Mouse (Mus musculus) midbrain, postnatal 0 days (tissue): ENCODE measurements around the gene Ift140. TPM values are rescaled to one million over a fixed set of nuclear protein-coding genes. Genes with fewer than 3 reads are reported as not detected.

Experiments
- ATAC-seq: fragments of 200-750 bp; cut with Nextera tagmentation; 2 replicates; pipeline ENCODE4 v1.8.0; 2017; ENCODE audit warnings: moderate number of reproducible peaks, mild to moderate bottlenecking, moderate TSS enrichment, moderate library complexity; ENCODE audit not compliant: low FRiP score
- DNase-seq: peaks from one replicate; pipeline ENCODE4 v3.0.0-alpha.2; 2015; ENCODE audit warnings: low spot score
- H3K27ac ChIP-seq: fragments of 300-500 bp; sonication (generic); 2 replicates; pipeline ENCODE4 v1.5.1; 2014; ENCODE audit warnings: low read depth, mild to moderate bottlenecking, low read length, mixed read lengths
- H3K27me3 ChIP-seq: fragments of 300-500 bp; sonication (generic); 2 replicates; pipeline ENCODE4 v1.6.1; 2014; ENCODE audit warnings: low read length, control low read depth, mixed read lengths; ENCODE audit not compliant: insufficient read depth
- H3K36me3 ChIP-seq: fragments of 300-500 bp; sonication (generic); 2 replicates; pipeline ENCODE4 v1.6.1; 2014; ENCODE audit warnings: low read length, control low read depth, mixed read lengths; ENCODE audit not compliant: insufficient read depth
- H3K4me1 ChIP-seq: fragments of 300-500 bp; sonication (generic); 2 replicates; pipeline ENCODE4 v1.6.1; 2014; ENCODE audit warnings: mild to moderate bottlenecking, control low read depth, antibody characterized with exemption, low read length, mixed read lengths; ENCODE audit not compliant: insufficient read depth
- H3K4me2 ChIP-seq: fragments of 300-500 bp; sonication (generic); 2 replicates; pipeline ENCODE4 v1.6.1; 2014; ENCODE audit warnings: low read depth, mild to moderate bottlenecking, low read length, mixed read lengths; ENCODE audit not compliant: poor library complexity, severe bottlenecking
- H3K4me3 ChIP-seq: fragments of 300-500 bp; sonication (generic); 2 replicates; pipeline ENCODE4 v1.5.1; 2014; ENCODE audit warnings: low read depth, mild to moderate bottlenecking, low read length, moderate library complexity
- H3K9ac ChIP-seq: fragments of 300-500 bp; sonication (generic); replicated peaks from 2 replicates; pipeline ENCODE4 v1.6.1; 2014; ENCODE audit warnings: mild to moderate bottlenecking, low read length, moderate library complexity, mixed read lengths; ENCODE audit not compliant: poor library complexity, severe bottlenecking
- H3K9me3 ChIP-seq: fragments of 300-500 bp; sonication (generic); 2 replicates; pipeline ENCODE4 v1.6.1; 2016; ENCODE audit warnings: low read length, control low read depth
- CTCF ChIP-seq: IDR thresholded peaks from 2 replicates; pipeline ENCODE4 v1.5.1; 2016; ENCODE audit warnings: antibody characterized with exemption, mild to moderate bottlenecking
- WGBS: fragments of 180-500 bp; shearing (Covaris S2); extraction: QIAGEN DNeasy Blood & Tissue Kit; methylation state at CpG from one replicate; pipeline ENCODE4 v1.1.7; 2014; 5-methylcytosine and 5-hydroxymethylcytosine counted together
- polyA plus RNA-seq: library from polyadenylated mRNA; unstranded; fragments of >200 nt; fragmentation: Nextera tagmentation; extraction: Ambion mirVana; gene quantifications from 2 replicates; pipeline ENCODE4 v1.2.1, GENCODE M21; 2015
- total RNA-seq: library from RNA; depleted of rRNA; stranded (reverse); fragments of >200 nt; gene quantifications from 2 replicates; pipeline ENCODE4 v1.2.3, GENCODE M21; 2014; rRNA removed

Gene Ift140
- total RNA-seq = 22.7 and 39.8 TPM in 2 replicates
- 13.5 and 14.4 TPM in 2 replicates for polyA plus RNA-seq

DNA sequence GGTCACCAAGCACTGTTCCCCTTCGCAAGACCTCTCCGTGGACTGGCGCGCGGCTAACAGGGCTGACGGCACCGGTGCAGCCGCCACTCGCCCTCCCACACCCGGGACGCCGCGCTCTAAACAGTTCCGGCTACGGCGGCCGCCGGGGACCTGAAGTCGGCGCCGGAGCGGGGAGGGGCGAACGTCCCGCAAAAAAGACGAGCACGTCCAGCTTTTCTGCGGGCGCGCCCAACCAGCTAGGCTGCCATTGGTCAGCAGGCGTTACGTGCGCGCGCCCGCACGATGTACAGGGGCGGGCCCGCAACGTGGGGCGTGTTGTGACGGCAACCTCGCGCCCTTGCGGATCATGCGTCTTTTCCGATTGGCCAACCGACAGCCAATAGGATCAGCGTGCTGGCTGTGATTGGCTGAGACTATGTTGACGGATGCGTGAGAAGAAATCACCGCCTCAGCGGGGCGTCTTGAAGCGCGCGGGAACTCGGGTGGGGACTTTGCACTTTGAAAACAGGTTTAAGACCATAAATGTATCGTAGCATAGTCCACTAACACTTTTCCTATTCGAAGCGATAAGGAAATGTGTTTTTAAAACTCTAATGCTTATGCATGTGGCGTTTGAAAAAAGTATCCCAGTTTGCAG lies at the start of gene Ift140, which contains the start of gene Cramp1l:
Gene Ift140, plus strand, starts transcription at position 431 of the 637 bp plus-strand sequence.
Gene Cramp1l, minus strand, starts transcription at position 134 of the 637 bp plus-strand sequence.
- H3K4me1 ChIP-seq = peaks cover 10% of the 10 kb centered on the region
- ATAC-seq (peak; percentile 98), DNase-seq (peak; percentile 100)
- no peaks in the 10 kb centered on the region for H3K27me3 ChIP-seq
- peak within 1 kb of the TSS; percentile 100 for H3K4me2 ChIP-seq
- WGBS = under 1% methylated on average over 59 of the region's 62 CpGs
- no peaks in the 10 kb centered on the region for H3K9me3 ChIP-seq
- TF ChIP-seq CTCF = no peak
- H3K4me3 ChIP-seq = peak within 1 kb of the TSS; percentile 81
- H3K36me3 ChIP-seq = peaks cover 12% of the 10 kb centered on the region; the same call in 1 of the 2 replicates
- H3K27ac ChIP-seq = peak within 1 kb of the TSS; percentile 77
- H3K9ac ChIP-seq = peak within 1 kb of the TSS; percentile 75

- ATAC-seq (no peak), DNase-seq (no peak)
- H3K36me3 ChIP-seq = peaks cover 65% of the 10 kb centered on the region
- H3K9ac ChIP-seq = no peak overlapping the region
- TF ChIP-seq CTCF = no peak
- 96% methylated on average over 6 of the region's 6 CpGs for WGBS
- H3K4me2 ChIP-seq = no peak overlapping the region
- H3K27ac ChIP-seq = no peak overlapping the region
- no peaks in the 10 kb centered on the region for H3K4me1 ChIP-seq
- no peaks in the 10 kb centered on the region for H3K27me3 ChIP-seq
- no peaks in the 10 kb centered on the region for H3K9me3 ChIP-seq
- no peak overlapping the region for H3K4me3 ChIP-seq
These were observed 28.7 kb upstream of the Ift140 start for GRCm38 (mm10) chr17:24987221-24987620.

GRCm38 (mm10) chr17:24994721-24995120 lies 21.2 kb upstream of the Ift140 start:
- H3K36me3 ChIP-seq = peaks cover 68% of the 10 kb centered on the region
- 92% methylated on average over 6 of the region's 6 CpGs for WGBS
- no peak overlapping the region for H3K27ac ChIP-seq
- H3K9me3 ChIP-seq = no peaks in the 10 kb centered on the region
- no peak for ATAC-seq
- H3K27me3 ChIP-seq = no peaks in the 10 kb centered on the region
- H3K4me3 ChIP-seq = no peak overlapping the region
- DNase-seq = no peak
- no peaks in the 10 kb centered on the region for H3K4me1 ChIP-seq
- no peak for TF ChIP-seq CTCF
- no peak overlapping the region for H3K9ac ChIP-seq
- H3K4me2 ChIP-seq = no peak overlapping the region

GRCm38 (mm10) chr17:25005102-25005501 lies 10.8 kb upstream of the Ift140 start:
- no peak for DNase-seq
- Histone ChIP-seq H3K27me3 (no peaks in the 10 kb centered on the region), H3K4me2 (no peak overlapping the region), H3K9me3 (no peaks in the 10 kb centered on the region), H3K4me1 (no peaks in the 10 kb centered on the region), H3K36me3 (peaks cover 17% of the 10 kb centered on the region; the same call in 1 of the 2 replicates), H3K4me3 (no peak overlapping the region), H3K27ac (no peak overlapping the region), H3K9ac (no peak overlapping the region)
- no peak for TF ChIP-seq CTCF
- no peak for ATAC-seq
- WGBS = 92% methylated on average over 3 of the region's 3 CpGs

GRCm38 (mm10) chr17:25007480-25007879 lies 8.4 kb upstream of the Ift140 start:
- Histone ChIP-seq H3K27ac (no peak overlapping the region), H3K27me3 (no peaks in the 10 kb centered on the region), H3K4me1 (no peaks in the 10 kb centered on the region), H3K36me3 (peaks cover 15% of the 10 kb centered on the region; the same call in 1 of the 2 replicates), H3K9me3 (no peaks in the 10 kb centered on the region), H3K9ac (no peak overlapping the region), H3K4me2 (no peak overlapping the region), H3K4me3 (no peak overlapping the region)
- ATAC-seq (no peak), DNase-seq (no peak)
- TF ChIP-seq CTCF = no peak
